ENCODE assay signal across 14 mouse cellular contexts in genomic region chr3:60472011-60472680, GRCm38 (mm10). TPM values are rescaled to one million over a fixed set of nuclear protein-coding genes. Genes with fewer than 3 reads are reported as not detected.
DNase-seq lines count a peak whose midpoint lies in the region; ATAC-seq and TF ChIP-seq lines count a peak whose summit lies in the region.
"Had no signal": no experiment of that assay in that cellular context is flagged by ENCODE, and none has a peak within 500 bp of the region (broad histone marks: within the 10 kb centered on the region; RNA-seq: fewer than 3 reads in every experiment).

No protein-coding gene starts in this region.

- H3K4me3 ChIP-seq in liver, postnatal 0 days (ENCODE audit: low read depth, low read length): peak overlapping the region; percentile 45
- H3K4me3 ChIP-seq: midbrain, embryonic 12.5 days; neural tube, embryonic 15.5 days had no signal

- H3K36me3 ChIP-seq in liver, postnatal 0 days (replicated peaks; ENCODE audit: insufficient read depth, low read length): no peaks in the 10 kb centered on the region
- H3K36me3 ChIP-seq: midbrain, embryonic 12.5 days; neural tube, embryonic 15.5 days had no signal

- peak; percentile 19 to 24 for DNase-seq in B cell, adult 2 months
- DNase-seq in liver, postnatal 0 days: no peak
- DNase-seq in adrenal gland, adult 8-10 months: no peak
- no peak for DNase-seq in left cerebral cortex, adult 11 months (ENCODE audit: low spot score)
- DNase-seq in T-cell, adult 2 months (ENCODE audit: low spot score): no peak
- DNase-seq: cerebellum, adult 2 months; gastrocnemius, postnatal 10 days; kidney, postnatal 36 days; right cerebral cortex, postnatal 25 days had no signal

- H3K9ac ChIP-seq in liver, postnatal 0 days (replicated peaks): peak overlapping the region; percentile 55; the same call in 1 of the 2 replicates
- H3K9ac ChIP-seq: lung, embryonic 14.5 days; midbrain, embryonic 12.5 days; neural tube, embryonic 15.5 days had no signal

- TF ChIP-seq EP300 in liver, postnatal 0 days (IDR thresholded peaks at IDR 0.05; ENCODE audit: low read depth): peak; percentile 77

- peak overlapping the region; percentile 67 for H3K4me2 ChIP-seq in liver, postnatal 0 days (ENCODE audit: low read depth, low read length)
- H3K4me2 ChIP-seq: lung, embryonic 14.5 days; midbrain, embryonic 12.5 days; neural tube, embryonic 15.5 days had no signal

- H3K9me3 ChIP-seq in liver, postnatal 0 days (ENCODE audit: low read length): no peaks in the 10 kb centered on the region
- H3K9me3 ChIP-seq: midbrain, embryonic 12.5 days; neural tube, embryonic 15.5 days had no signal

- peak; percentile 28 for ATAC-seq in CD4-positive, CD25-positive, alpha-beta regulatory T cell, adult 4 months
- ATAC-seq in common myeloid progenitor, adult 5-6 weeks (replicated peaks; ENCODE audit: low read depth, poor library complexity, severe bottlenecking): 0 out of 2 replicates have a peak, but pooled peaks have one; percentile 2
- ATAC-seq in liver, postnatal 0 days: peak; percentile 42

- no peaks in the 10 kb centered on the region for H3K27me3 ChIP-seq in liver, postnatal 0 days (ENCODE audit: insufficient read depth, low read length)
- H3K27me3 ChIP-seq: midbrain, embryonic 12.5 days; neural tube, embryonic 15.5 days had no signal

- 44% methylated on average over 2 of the region's 2 CpGs for WGBS in liver, postnatal 0 days (ENCODE audit: insufficient replicate concordance)

- peak overlapping the region; percentile 86 for H3K27ac ChIP-seq in liver, postnatal 0 days (ENCODE audit: low read depth)
- H3K27ac ChIP-seq: midbrain, embryonic 12.5 days; neural tube, embryonic 15.5 days had no signal

- no peak for TF ChIP-seq CTCF in liver, postnatal 0 days (IDR thresholded peaks at IDR 0.05; ENCODE audit: low read depth)

- H3K4me1 ChIP-seq in liver, postnatal 0 days (ENCODE audit: insufficient read depth): peaks cover 5% of the 10 kb centered on the region; the same call in 1 of the 2 replicates
- H3K4me1 ChIP-seq: midbrain, embryonic 12.5 days; neural tube, embryonic 15.5 days had no signal

RNA-seq across cellular contexts. Expression of gene Mbnl1, which starts 0.5 kb away (rescaled TPM):
- 1,000 to 10,000 TPM in 1 of 2 experiments, 100 to 1,000 TPM in 1; 862 to 1,011 TPM for polyA plus RNA-seq in CD4-positive, CD25-positive, alpha-beta regulatory T cell, adult 4 months (2017; shearing (Covaris generic))
- total RNA-seq in common myeloid progenitor, adult 5-6 weeks (2017): 788 and 813 TPM in 2 replicates
- polyA plus RNA-seq in liver, postnatal 0 days (2015; fragmentation: Nextera tagmentation; extraction: Ambion mirVana): 61.3 and 73.3 TPM in 2 replicates
- 1,000 to 10,000 TPM in 1 of 4 experiments, 100 to 1,000 TPM in 3; 518 to 1,002 (median 693) TPM for total RNA-seq in adrenal gland, adult 8-10 months (2022)

Comparison
In these comparisons a context has a peak if more than half of its experiments do, and no peak if none do; other contexts are left out.
1. DNase-seq: peak in B cell, adult 2 months (2 of 2); none in liver, postnatal 0 days (single experiment), adrenal gland, adult 8-10 months (single experiment), left cerebral cortex, adult 11 months (single experiment) and T-cell, adult 2 months (single experiment).
2. Peak in every context shown above with its lines, with median percentiles within 50 percentile points of each other: ATAC-seq.